Mouse (Mus musculus): Measurements from ENCODE around the gene Prc1.

DNA sequence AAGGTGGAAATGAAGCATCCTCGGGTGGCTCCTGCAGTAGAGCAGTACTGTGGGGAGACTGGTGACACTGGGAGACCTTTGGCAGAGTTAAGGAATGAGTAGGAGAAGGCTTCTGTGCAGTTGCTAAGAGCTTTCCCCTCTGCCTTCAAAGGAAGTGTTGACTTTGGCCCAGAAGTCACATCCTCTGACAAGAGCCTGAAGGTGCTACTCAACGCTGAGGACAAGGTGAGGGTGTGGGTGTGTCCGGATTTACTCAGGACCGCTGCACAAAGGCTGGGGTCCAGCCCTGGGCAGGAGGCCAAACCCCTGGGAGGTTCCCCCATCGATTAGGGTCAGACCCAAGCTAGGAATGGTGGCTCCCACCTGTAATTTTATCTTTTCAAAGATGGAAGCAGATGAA lies 9.9 kb upstream of the Prc1 start:
- TF ChIP-seq GATA1 (IDR thresholded peaks at IDR 0.05; ENCODE audit: borderline replicate concordance, low read length): no peak
- no peak for TF ChIP-seq FLI1 (IDR thresholded peaks at IDR 0.05; ENCODE audit: low read length)
